Mouse (Mus musculus) liver, postnatal 0 days (tissue): ENCODE measurements around the gene Sox10.

Experiments
- CTCF ChIP-seq: sonication (generic); IDR thresholded peaks from 2 replicates; pipeline ENCODE4 v1.5.1; 2016; ENCODE audit warnings: antibody characterized with exemption, low read depth
- EP300 ChIP-seq: IDR thresholded peaks from 2 replicates; pipeline ENCODE4 v1.6.1; 2016; ENCODE audit warnings: antibody characterized with exemption, low read depth, mild to moderate bottlenecking

- TF ChIP-seq CTCF (no peak), EP300 (no peak)
Observed at GRCm38 (mm10) chr15:79192885-79193845, 28.1 kb upstream of the Sox10 start.
